Mouse (Mus musculus) liver, adult 2 months (tissue): ENCODE measurements at regions not wholly inside any gene's neighbourhood (a gene's known extent, or its start where the extent isn't known, plus 50 kb on each side); places are given as distances from the start of the nearest gene placed in this dataset.
A peak's percentile ranks its signal among the peaks of the same experiment; 100 is the strongest.

Source experiments
- DNase-seq: peaks from one replicate; pipeline ENCODE4 v3.0.0-alpha.2; 2011; ENCODE audit warnings: low read depth, low spot score; ENCODE audit errors: extremely low read depth
- H3K27ac ChIP-seq: fragments of 200-500 bp; replicated peaks from 2 replicates; pipeline ENCODE4 v1.5.1; 2012; ENCODE audit warnings: low read depth, mild to moderate bottlenecking, control low read depth, inconsistent platforms, low read length; ENCODE audit not compliant: insufficient read depth
- H3K27me3 ChIP-seq: fragments of 200-500 bp; 2 replicates; pipeline ENCODE4 v1.6.1; 2012; ENCODE audit warnings: mild to moderate bottlenecking, moderate library complexity, low read length, inconsistent platforms; ENCODE audit not compliant: control insufficient read depth, insufficient read depth
- H3K36me3 ChIP-seq: fragments of 200-500 bp; 2 replicates; pipeline ENCODE4 v1.6.1; 2012; ENCODE audit warnings: low read length, inconsistent platforms; ENCODE audit not compliant: control insufficient read depth, insufficient read depth
- H3K4me1 ChIP-seq: fragments of 200-500 bp; 2 replicates; pipeline ENCODE4 v1.6.1; 2011; ENCODE audit warnings: low read length; ENCODE audit not compliant: control insufficient read depth, insufficient read depth
- H3K4me3 ChIP-seq: fragments of 200-500 bp; 2 replicates; pipeline ENCODE4 v1.5.1; 2011; ENCODE audit warnings: low read depth, mild to moderate bottlenecking, control low read depth, low read length, moderate library complexity; ENCODE audit not compliant: insufficient read depth
- H3K79me2 ChIP-seq: fragments of 200-500 bp; 2 replicates; pipeline ENCODE4 v1.6.1; 2012; ENCODE audit warnings: inconsistent platforms, mild to moderate bottlenecking, low read length, moderate library complexity; ENCODE audit not compliant: control insufficient read depth, insufficient read depth
- H3K9ac ChIP-seq: fragments of 200-500 bp; 2 replicates; pipeline ENCODE4 v1.6.1; 2012; ENCODE audit warnings: low read depth, mild to moderate bottlenecking, control low read depth, inconsistent platforms, low read length
- CTCF ChIP-seq: fragments of 200-500 bp; IDR thresholded peaks from 2 replicates; pipeline ENCODE4 v1.5.1; 2011; ENCODE audit warnings: low read depth, low read length, control low read depth
- POLR2A ChIP-seq: fragments of 200-500 bp; IDR thresholded peaks from 2 replicates; pipeline ENCODE4 v1.6.1; 2011; ENCODE audit warnings: low read length, control low read depth; ENCODE audit not compliant: insufficient read depth; ENCODE audit errors: extremely low read depth
- WGBS: fragments of 180-500 bp; shearing (Covaris S2); methylation state at CpG from one replicate; pipeline ENCODE4 v1.1.7; 2018; 5-methylcytosine and 5-hydroxymethylcytosine counted together

GRCm38 (mm10) chr3:116184443-116184842 lies 55.0 kb upstream of the Vcam1 start:
- 19% methylated on average over 4 of the region's 4 CpGs for WGBS
- no peak overlapping the region for H3K27ac ChIP-seq
- TF ChIP-seq CTCF, result no peak

GRCm38 (mm10) chr3:116180341-116180885 lies 50.9 kb upstream of the Vcam1 start:
- Histone ChIP-seq H3K4me1 (peaks cover 8% of the 10 kb centered on the region; the same call in 1 of the 2 replicates), H3K4me3 (no peak overlapping the region), H3K27ac (0 out of 2 replicates have a peak overlapping the region, but pooled peaks have one; percentile 8), H3K36me3 (no peaks in the 10 kb centered on the region), H3K79me2 (no peaks in the 10 kb centered on the region), H3K27me3 (no peaks in the 10 kb centered on the region), H3K9ac (no peak overlapping the region)
- no peak for TF ChIP-seq POLR2A
- TF ChIP-seq CTCF, result no peak
- 35% methylated on average over 5 of the region's 5 CpGs for WGBS
- DNase-seq, result peak; percentile 81

More at GRCm38 (mm10) chr3:116184443-116184842, 55.0 kb upstream of the Vcam1 start:
- Histone ChIP-seq H3K4me1 (peaks cover 8% of the 10 kb centered on the region; the same call in 1 of the 2 replicates), H3K79me2 (no peaks in the 10 kb centered on the region), H3K36me3 (no peaks in the 10 kb centered on the region), H3K9ac (no peak overlapping the region), H3K4me3 (no peak overlapping the region), H3K27me3 (no peaks in the 10 kb centered on the region)
- DNase-seq, result peak; percentile 47
